Mouse (Mus musculus): ENCODE data around the gene Myoz1.

DNA sequence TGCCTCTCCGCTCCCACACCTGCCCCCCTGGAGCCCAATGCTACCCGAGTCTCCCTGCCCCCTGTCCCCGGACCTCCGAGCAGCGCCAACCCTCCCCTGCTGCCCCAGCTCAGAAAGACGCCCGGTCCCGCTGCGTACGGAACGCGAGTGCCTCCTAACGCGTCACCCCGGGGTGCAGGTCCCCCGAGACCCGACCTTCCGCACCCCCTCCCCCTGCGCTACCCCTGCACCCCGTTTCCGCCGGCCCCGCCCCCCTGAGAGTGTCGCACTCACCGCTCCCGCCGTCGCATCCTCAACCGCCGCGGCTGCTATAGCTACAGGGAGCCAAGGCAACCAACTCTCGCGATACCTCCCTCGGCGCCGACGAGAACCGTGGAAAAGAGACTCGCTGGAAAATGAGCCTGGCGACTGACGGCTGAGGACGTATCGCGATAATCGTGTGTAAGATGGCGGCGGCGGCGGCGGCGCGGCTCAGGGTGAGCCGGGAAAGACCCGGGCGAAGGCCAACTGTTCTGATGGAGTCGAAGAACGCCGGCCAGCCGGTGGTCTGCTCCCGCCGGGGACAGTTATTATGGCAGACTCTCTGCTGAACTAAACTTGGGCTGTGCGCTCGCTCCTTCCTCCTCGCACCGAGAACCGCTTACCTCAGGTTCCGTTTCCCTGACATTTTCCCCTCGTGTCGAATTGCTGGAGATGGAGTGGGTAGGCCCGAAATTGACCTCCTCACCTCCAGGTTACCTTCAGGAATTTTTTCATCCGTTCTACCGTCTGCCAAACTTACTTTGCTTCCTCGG is 15.5 kb downstream of the Myoz1 start, which contains the start of gene Usp54:
- TF ChIP-seq POLR2A (IDR thresholded peaks at IDR 0.05; ENCODE audit: extremely low read depth, insufficient read depth, low read length) (peak; percentile 78; the same call in 1 of the 2 replicates), CTCF (IDR thresholded peaks at IDR 0.05; ENCODE audit: low read depth, low read length) (no peak)
